Mouse (Mus musculus): ENCODE data around the gene Knstrn. TPM values are rescaled to one million over a fixed set of nuclear protein-coding genes. Genes with fewer than 3 reads are reported as not detected.

The Knstrn gene
- polyA plus RNA-seq, 1 experiment: not detected

DNA sequence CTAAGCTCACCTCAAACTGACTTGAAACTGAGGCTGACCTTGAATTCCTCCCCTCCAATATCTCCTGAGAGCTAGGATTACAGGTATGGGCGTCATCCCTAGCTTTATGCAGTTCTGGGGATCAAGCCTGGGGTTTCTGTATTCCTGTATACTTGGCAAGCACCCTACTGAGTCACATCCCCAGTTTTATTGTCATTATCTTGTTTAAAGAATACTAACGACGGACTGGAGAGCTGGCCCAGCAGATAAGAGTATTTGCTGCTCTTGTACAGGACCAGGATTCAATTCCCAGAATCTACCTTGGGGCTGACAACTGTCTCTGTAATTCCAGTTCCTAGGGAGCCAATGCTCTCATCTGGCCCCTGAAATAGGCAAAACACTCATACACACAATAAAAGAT lies 8.0 kb upstream of the Knstrn start:
- H3K4me1 ChIP-seq (ENCODE audit: control insufficient read depth, insufficient read depth, low read length): no peaks in the 10 kb centered on the region
- TF ChIP-seq CTCF (IDR thresholded peaks at IDR 0.05; ENCODE audit: insufficient read depth, low read depth, low read length): no peak
- no peak for TF ChIP-seq POLR2A (IDR thresholded peaks at IDR 0.05; ENCODE audit: insufficient read depth, low read depth, low read length)
- no peak overlapping the region for H3K4me3 ChIP-seq (ENCODE audit: insufficient read depth, low read depth, low read length)
- WGBS: 55% methylated on average over 3 of the region's 3 CpGs
- H3K27ac ChIP-seq (ENCODE audit: insufficient read depth, low read depth, low read length): no peak overlapping the region

DNA sequence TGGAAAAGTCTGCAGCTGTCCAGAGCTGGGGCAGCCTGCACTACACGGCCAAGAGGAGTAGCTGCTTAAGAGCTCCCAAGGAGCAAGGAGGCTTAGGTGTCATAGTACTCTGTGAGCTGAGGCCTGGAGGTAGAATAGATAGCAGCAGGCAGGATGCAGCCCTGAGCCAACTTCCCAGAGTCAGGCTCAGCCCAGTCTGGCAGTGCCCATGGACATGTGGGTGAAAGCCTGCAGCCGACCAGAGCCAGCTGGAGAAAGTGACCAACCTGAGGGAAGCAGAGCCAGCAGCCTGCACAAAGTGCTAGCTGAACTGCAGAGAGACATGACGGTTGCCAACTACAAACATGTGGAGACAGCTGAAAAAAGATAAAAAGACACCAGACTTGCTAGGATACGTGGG lies 6.9 kb upstream of the Knstrn start:
- no peaks in the 10 kb centered on the region for H3K4me1 ChIP-seq (ENCODE audit: control insufficient read depth, insufficient read depth, low read length)
- no peak overlapping the region for H3K27ac ChIP-seq (ENCODE audit: insufficient read depth, low read depth, low read length)
- no peak for TF ChIP-seq POLR2A (IDR thresholded peaks at IDR 0.05; ENCODE audit: insufficient read depth, low read depth, low read length)
- no peak for TF ChIP-seq CTCF (IDR thresholded peaks at IDR 0.05; ENCODE audit: insufficient read depth, low read depth, low read length)
- no peak overlapping the region for H3K4me3 ChIP-seq (ENCODE audit: insufficient read depth, low read depth, low read length)
- 56% methylated on average over 4 of the region's 4 CpGs for WGBS

DNA sequence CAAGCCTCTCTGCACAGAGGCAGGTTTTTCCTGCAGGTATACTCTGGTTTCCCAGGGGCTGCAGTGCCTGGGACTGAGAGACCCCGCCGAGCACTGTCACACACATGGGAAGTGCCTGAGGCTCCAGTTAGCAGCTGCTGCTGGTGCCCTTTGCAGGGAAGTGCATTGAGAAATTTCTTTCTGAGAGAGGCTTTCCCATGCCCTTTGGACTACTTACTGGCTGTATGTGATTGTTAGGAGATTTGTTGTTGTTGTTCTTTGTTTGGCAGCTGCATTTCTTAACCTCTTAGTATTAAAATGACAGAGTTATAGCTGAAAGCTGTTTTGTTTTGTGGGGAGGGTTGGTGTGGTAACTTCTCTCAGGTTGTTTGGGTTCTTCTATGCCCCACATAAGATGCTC lies 2.9 kb upstream of the Knstrn start:
- H3K4me1 ChIP-seq (ENCODE audit: control insufficient read depth, insufficient read depth, low read length): peaks cover 6% of the 10 kb centered on the region
- no peak overlapping the region for H3K4me3 ChIP-seq (ENCODE audit: insufficient read depth, low read depth, low read length)
- 40% methylated on average over 2 of the region's 2 CpGs for WGBS
- no peak overlapping the region for H3K27ac ChIP-seq (ENCODE audit: insufficient read depth, low read depth, low read length)
- TF ChIP-seq POLR2A (IDR thresholded peaks at IDR 0.05; ENCODE audit: insufficient read depth, low read depth, low read length): no peak
- no peak for TF ChIP-seq CTCF (IDR thresholded peaks at IDR 0.05; ENCODE audit: insufficient read depth, low read depth, low read length)

DNA sequence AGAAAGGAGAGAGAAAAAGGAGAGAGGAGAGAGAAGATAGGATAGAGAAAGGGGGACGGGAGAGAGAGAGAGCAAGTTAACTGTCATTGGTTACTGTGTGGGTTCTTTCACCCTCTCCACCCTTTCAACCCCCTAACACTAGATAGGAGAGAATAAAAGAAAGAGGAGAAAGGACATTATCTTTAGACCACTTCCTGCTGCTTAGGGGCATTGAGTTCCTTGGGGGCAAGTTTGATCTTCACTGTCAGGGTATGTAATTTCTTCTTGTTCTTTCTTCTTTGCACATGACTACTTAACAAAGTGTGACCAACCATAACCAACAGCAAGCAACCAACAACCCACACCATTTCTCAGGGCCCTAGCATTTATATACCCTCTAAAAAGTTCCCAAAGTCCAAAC lies 1.1 kb upstream of the Knstrn start:
- Histone ChIP-seq H3K4me3 (ENCODE audit: insufficient read depth, low read depth, low read length) (no peak overlapping the region), H3K4me1 (ENCODE audit: control insufficient read depth, insufficient read depth, low read length) (peaks cover 6% of the 10 kb centered on the region), H3K27ac (ENCODE audit: insufficient read depth, low read depth, low read length) (no peak overlapping the region)
- no peak for TF ChIP-seq CTCF (IDR thresholded peaks at IDR 0.05; ENCODE audit: insufficient read depth, low read depth, low read length)
- WGBS: 84% methylated on average over 1 of the region's 1 CpGs

DNA sequence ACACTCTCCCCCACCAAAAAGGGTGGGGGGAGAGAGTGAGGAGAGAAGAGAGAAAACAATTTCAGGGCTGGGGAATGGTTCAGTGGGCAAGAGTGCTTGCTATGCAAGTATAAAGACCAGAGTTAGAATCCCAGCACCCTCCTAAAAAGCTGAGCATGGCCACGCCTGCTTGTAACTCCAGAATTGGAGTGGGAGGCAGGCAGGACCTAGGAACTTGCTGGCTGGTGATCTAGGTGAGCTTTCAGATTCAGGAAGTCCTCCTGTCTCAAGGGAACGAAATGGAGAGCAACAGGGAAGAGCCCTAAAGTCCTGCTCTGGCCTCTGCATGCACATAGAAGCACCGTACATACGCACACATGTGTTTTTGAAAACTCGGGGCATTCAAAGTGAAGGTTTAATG lies 9.0 kb downstream of the Knstrn start:
- WGBS: 91% methylated on average over 5 of the region's 5 CpGs
- H3K4me1 ChIP-seq (ENCODE audit: control insufficient read depth, insufficient read depth, low read length): no peaks in the 10 kb centered on the region
- no peak overlapping the region for H3K27ac ChIP-seq (ENCODE audit: insufficient read depth, low read depth, low read length)
- TF ChIP-seq POLR2A (IDR thresholded peaks at IDR 0.05; ENCODE audit: insufficient read depth, low read depth, low read length) (no peak), CTCF (IDR thresholded peaks at IDR 0.05; ENCODE audit: insufficient read depth, low read depth, low read length) (no peak)
- H3K4me3 ChIP-seq (ENCODE audit: insufficient read depth, low read depth, low read length): no peak overlapping the region

DNA sequence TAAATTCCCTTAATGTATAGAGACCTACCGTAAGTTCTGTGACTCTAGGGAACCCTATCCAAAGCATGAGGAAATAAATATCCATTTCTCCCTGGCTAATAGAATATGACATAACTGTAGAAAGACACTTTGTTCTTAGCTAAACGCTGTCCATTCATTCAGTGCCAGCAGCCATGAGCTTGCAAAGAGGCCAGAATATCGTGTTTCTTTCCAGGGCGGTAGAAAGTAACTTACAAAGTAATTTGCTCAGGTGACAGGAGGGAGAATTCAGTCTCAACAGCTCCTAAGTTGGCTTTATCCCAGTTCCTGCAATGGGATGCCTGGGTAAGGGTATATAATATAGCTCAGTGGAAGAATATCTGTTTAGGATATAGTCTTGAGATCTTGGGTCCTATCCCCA lies 10.6 kb downstream of the Knstrn start:
- Histone ChIP-seq H3K4me3 (ENCODE audit: insufficient read depth, low read depth, low read length) (no peak overlapping the region), H3K4me1 (ENCODE audit: control insufficient read depth, insufficient read depth, low read length) (no peaks in the 10 kb centered on the region), H3K27ac (ENCODE audit: insufficient read depth, low read depth, low read length) (no peak overlapping the region)
- no peak for TF ChIP-seq POLR2A (IDR thresholded peaks at IDR 0.05; ENCODE audit: insufficient read depth, low read depth, low read length)
- WGBS: 90% methylated on average over 4 of the region's 4 CpGs

DNA sequence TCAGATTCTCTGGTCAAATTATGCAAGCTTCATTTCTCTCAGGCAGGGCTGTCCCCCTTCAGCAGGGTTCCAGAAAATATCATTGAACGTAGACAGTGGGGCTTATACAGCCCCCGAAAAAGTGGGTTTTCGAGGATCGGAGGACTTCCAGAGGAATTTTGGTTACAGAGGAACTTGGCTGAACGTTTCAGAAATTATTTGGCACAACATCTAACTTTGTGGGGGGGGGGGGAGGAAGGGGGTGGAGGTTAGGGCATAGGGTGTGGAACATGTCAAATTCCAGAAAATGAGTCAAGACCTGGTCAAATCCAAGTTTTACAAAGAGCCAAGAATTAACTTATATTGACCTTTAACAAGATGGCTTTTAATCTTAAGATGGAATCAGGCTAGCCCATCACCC lies 15.3 kb downstream of the Knstrn start:
- Histone ChIP-seq H3K4me3 (ENCODE audit: insufficient read depth, low read depth, low read length) (no peak overlapping the region), H3K4me1 (ENCODE audit: control insufficient read depth, insufficient read depth, low read length) (no peaks in the 10 kb centered on the region), H3K27ac (ENCODE audit: insufficient read depth, low read depth, low read length) (no peak overlapping the region)
- TF ChIP-seq CTCF (IDR thresholded peaks at IDR 0.05; ENCODE audit: insufficient read depth, low read depth, low read length): no peak
- TF ChIP-seq POLR2A (IDR thresholded peaks at IDR 0.05; ENCODE audit: insufficient read depth, low read depth, low read length): no peak
- 93% methylated on average over 5 of the region's 5 CpGs for WGBS

DNA sequence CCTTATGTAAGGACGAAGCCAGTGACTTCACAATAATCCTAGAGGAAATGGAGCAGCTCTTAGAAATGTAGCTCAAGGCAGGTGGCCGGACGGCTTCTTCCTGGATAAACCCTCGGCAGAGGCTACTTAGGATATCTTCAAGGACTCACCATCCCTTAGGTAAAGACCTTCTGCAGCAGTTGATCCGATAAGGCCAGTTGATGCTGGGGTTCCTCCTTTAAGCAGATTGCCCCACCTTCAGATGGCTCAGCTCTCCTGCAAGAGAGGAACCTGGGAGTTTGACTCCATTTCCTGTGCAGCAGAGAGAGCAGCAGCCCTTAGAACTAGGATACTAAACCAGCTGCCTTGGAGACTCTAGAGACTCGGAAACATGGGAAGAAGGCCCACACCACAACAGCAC lies 20.3 kb downstream of the Knstrn start:
- H3K27ac ChIP-seq (ENCODE audit: insufficient read depth, low read depth, low read length): no peak overlapping the region
- TF ChIP-seq POLR2A (IDR thresholded peaks at IDR 0.05; ENCODE audit: insufficient read depth, low read depth, low read length) (no peak), CTCF (IDR thresholded peaks at IDR 0.05; ENCODE audit: insufficient read depth, low read depth, low read length) (no peak)
- H3K4me3 ChIP-seq (ENCODE audit: insufficient read depth, low read depth, low read length): no peak overlapping the region
- H3K4me1 ChIP-seq (ENCODE audit: control insufficient read depth, insufficient read depth, low read length): no peaks in the 10 kb centered on the region
- 96% methylated on average over 6 of the region's 6 CpGs for WGBS

DNA sequence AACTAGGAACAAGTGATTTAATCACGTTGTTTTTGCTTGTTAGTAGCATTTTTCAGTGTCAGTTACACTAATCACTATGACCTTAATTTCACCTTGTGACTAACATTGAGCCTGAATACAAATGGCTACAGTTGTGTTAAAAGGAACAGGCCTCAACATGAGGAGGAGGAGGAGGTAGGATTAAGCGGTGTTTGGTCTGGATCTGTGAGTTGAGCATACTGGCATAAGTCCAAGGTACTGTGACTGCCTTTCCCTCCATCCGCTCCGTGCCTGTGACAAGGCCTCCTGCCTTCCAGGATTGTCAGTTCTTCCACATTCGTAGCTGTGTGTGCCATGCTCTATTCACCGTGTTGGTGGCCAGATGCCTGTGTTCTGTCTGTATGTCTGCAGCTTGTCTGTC lies 21.3 kb downstream of the Knstrn start:
- H3K27ac ChIP-seq (ENCODE audit: insufficient read depth, low read depth, low read length): no peak overlapping the region
- no peaks in the 10 kb centered on the region for H3K4me1 ChIP-seq (ENCODE audit: control insufficient read depth, insufficient read depth, low read length)
- no peak for TF ChIP-seq POLR2A (IDR thresholded peaks at IDR 0.05; ENCODE audit: insufficient read depth, low read depth, low read length)
- TF ChIP-seq CTCF (IDR thresholded peaks at IDR 0.05; ENCODE audit: insufficient read depth, low read depth, low read length): no peak
- H3K4me3 ChIP-seq (ENCODE audit: insufficient read depth, low read depth, low read length): no peak overlapping the region
- 71% methylated on average over 6 of the region's 6 CpGs for WGBS

DNA sequence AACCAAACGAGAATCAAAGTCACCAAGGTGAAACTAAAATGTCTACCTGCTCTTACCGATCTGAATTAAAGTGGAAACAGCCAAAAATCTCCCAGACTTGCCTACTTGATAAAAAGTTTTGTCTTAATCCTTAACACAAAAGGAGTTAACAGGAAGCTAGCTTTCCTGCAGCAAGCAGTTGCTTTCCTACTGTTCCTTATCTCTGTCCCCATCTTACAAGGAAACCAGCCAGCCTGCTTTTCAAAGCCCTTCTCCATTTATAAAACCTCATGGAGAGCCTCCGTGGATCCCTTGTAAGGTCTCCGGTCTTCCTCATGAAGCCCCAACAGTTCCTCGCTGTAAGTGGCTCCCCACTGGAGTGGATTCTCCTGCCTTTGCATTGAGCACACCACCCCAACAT lies 24.5 kb downstream of the Knstrn start:
- Histone ChIP-seq H3K4me1 (ENCODE audit: control insufficient read depth, insufficient read depth, low read length) (no peaks in the 10 kb centered on the region), H3K27ac (ENCODE audit: insufficient read depth, low read depth, low read length) (no peak overlapping the region), H3K4me3 (ENCODE audit: insufficient read depth, low read depth, low read length) (no peak overlapping the region)
- 38% methylated on average over 5 of the region's 5 CpGs for WGBS
- TF ChIP-seq CTCF (IDR thresholded peaks at IDR 0.05; ENCODE audit: insufficient read depth, low read depth, low read length) (no peak), POLR2A (IDR thresholded peaks at IDR 0.05; ENCODE audit: insufficient read depth, low read depth, low read length) (no peak)
